Mouse (Mus musculus): ENCODE results near the gene Ttll11.
A peak's percentile ranks its signal among the peaks of the same experiment; 100 is the strongest.

Gene Ttll11

GRCm38 (mm10) chr2:35849632-35850230 lies 130.0 kb downstream of the Ttll11 start:
- no peak for DNase-seq

GRCm38 (mm10) chr2:35845611-35846504 lies 133.9 kb downstream of the Ttll11 start:
- DNase-seq, result peak; percentile 50

GRCm38 (mm10) chr2:35843896-35844690 lies 135.6 kb downstream of the Ttll11 start:
- no peak for DNase-seq

GRCm38 (mm10) chr2:35842780-35843474 lies 136.8 kb downstream of the Ttll11 start:
- DNase-seq, result peak; percentile 19

GRCm38 (mm10) chr2:35841841-35842420 lies 137.8 kb downstream of the Ttll11 start:
- no peak for DNase-seq

- no peak for DNase-seq
Observed at GRCm38 (mm10) chr2:35840956-35841816, 138.5 kb downstream of the Ttll11 start.

- DNase-seq, result no peak
Observed at GRCm38 (mm10) chr2:35838751-35839479, 140.8 kb downstream of the Ttll11 start.

- DNase-seq, result no peak
Observed at GRCm38 (mm10) chr2:35834198-35834913, 145.4 kb downstream of the Ttll11 start.

- no peak for DNase-seq
Observed at GRCm38 (mm10) chr2:35833546-35833945, 146.2 kb downstream of the Ttll11 start.

GRCm38 (mm10) chr2:35832742-35833425 lies 146.8 kb downstream of the Ttll11 start:
- no peak for DNase-seq

GRCm38 (mm10) chr2:35831904-35832581 lies 147.7 kb downstream of the Ttll11 start:
- no peak for DNase-seq

- DNase-seq, result no peak
Observed at GRCm38 (mm10) chr2:35830966-35831903, 148.5 kb downstream of the Ttll11 start.

GRCm38 (mm10) chr2:35829136-35829535 lies 150.6 kb downstream of the Ttll11 start:
- no peak for DNase-seq

- no peak for DNase-seq
Observed at GRCm38 (mm10) chr2:35827886-35828285, 151.8 kb downstream of the Ttll11 start.

GRCm38 (mm10) chr2:35825157-35825556 lies 154.6 kb downstream of the Ttll11 start:
- no peak for DNase-seq

GRCm38 (mm10) chr2:35823589-35823988 lies 156.1 kb downstream of the Ttll11 start:
- DNase-seq, result no peak

GRCm38 (mm10) chr2:35818883-35819282 lies 160.8 kb downstream of the Ttll11 start:
- no peak for DNase-seq

Data from right cerebral cortex, postnatal 25 days (tissue).